Mouse (Mus musculus): ENCODE measurements around the gene Atrx. TPM values are rescaled to one million over a fixed set of nuclear protein-coding genes. Genes with fewer than 3 reads are reported as not detected.

Atrx gene
- total and polyA plus RNA-seq, 2 experiments from 2014 or later, result 85.7 to 106 TPM

DNA sequence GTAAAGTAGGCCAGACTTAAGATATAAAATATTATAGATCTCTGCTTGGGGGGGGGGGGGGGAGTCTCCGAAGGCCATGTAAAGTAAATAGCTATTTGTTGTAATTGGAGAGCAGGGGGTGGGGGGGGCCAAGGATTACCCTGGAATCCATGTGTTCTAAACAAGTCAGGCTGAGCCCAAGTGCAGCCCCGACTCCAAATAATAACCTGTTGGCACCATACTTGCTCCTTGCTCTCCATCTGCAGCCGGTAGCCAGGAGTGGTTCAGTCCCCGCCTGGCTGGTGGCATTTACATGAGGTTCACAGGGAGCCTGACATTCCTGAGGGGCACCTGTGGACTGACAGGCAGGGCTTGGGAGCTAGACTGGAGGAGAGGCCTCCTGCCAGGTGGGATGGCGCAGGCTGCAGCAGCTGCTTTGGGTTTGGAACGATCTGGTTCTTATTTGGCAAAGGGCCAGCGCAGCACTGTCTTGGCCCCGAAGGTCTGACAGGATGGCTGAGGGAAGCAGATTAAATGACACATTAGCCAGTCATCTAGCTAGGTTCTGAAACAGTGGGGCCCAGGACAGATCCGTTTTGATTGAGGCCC lies 161.9 kb downstream of the Atrx start:
- Histone ChIP-seq H3K4me2 (ENCODE audit: low read depth, low read length) (no peak overlapping the region), H3K27ac (ENCODE audit: low read depth) (no peak overlapping the region), H3K4me3 (ENCODE audit: low read depth, low read length) (no peak overlapping the region), H3K4me1 (ENCODE audit: control insufficient read depth, insufficient read depth) (no peaks in the 10 kb centered on the region), H3K36me3 (replicated peaks; ENCODE audit: control insufficient read depth, insufficient read depth, low read length) (no peaks in the 10 kb centered on the region), H3K9ac (replicated peaks; ENCODE audit: low read depth, low read length) (no peak overlapping the region), H3K9me3 (replicated peaks; ENCODE audit: control insufficient read depth, low read length) (no peaks in the 10 kb centered on the region), H3K27me3 (ENCODE audit: control insufficient read depth, insufficient read depth, low read length) (0 out of 2 replicates have a peak, but pooled peaks cover 5% of the 10 kb centered on the region)
- TF ChIP-seq EP300 (IDR thresholded peaks at IDR 0.05; ENCODE audit: low read depth) (no peak), CTCF (IDR thresholded peaks at IDR 0.05; ENCODE audit: low read depth) (no peak)
- WGBS, result 35% methylated on average over 9 of the region's 9 CpGs
- DNase-seq (ENCODE audit: low spot score), result no peak
- no peak for ATAC-seq (ENCODE audit: insufficient read depth, low read depth)

DNA sequence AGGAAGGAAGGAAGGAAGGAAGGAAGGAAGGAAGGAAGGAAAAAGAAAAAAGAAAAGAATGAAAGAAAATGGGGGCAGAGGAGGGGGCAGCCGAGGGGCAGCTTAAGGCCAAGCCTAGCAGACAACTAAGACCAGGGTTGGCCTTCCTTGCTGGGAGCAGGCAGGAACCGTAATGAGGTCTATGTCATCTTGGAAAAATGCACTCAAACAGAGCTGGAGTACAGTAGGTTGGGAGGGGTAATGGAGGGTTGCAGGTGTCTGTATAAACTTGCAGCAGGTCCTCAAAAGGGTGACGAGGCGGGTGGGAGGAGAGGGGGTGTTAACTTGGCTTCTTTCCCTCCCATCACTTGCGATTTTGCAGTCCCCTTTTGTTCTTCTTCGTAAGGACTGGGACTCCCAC lies 163.2 kb downstream of the Atrx start:
- Histone ChIP-seq H3K9me3 (replicated peaks; ENCODE audit: control insufficient read depth, low read length) (no peaks in the 10 kb centered on the region), H3K4me2 (ENCODE audit: low read depth, low read length) (peak overlapping the region; percentile 74; the same call in 1 of the 2 replicates), H3K4me3 (ENCODE audit: low read depth, low read length) (no peak overlapping the region), H3K9ac (replicated peaks; ENCODE audit: low read depth, low read length) (no peak overlapping the region), H3K36me3 (replicated peaks; ENCODE audit: control insufficient read depth, insufficient read depth, low read length) (no peaks in the 10 kb centered on the region), H3K4me1 (ENCODE audit: control insufficient read depth, insufficient read depth) (no peaks in the 10 kb centered on the region), H3K27me3 (ENCODE audit: control insufficient read depth, insufficient read depth, low read length) (0 out of 2 replicates have a peak, but pooled peaks cover 5% of the 10 kb centered on the region), H3K27ac (ENCODE audit: low read depth) (no peak overlapping the region)
- WGBS, result 41% methylated on average over 6 of the region's 6 CpGs
- ATAC-seq (ENCODE audit: insufficient read depth, low read depth), result no peak
- TF ChIP-seq EP300 (IDR thresholded peaks at IDR 0.05; ENCODE audit: low read depth), result no peak
- no peak for TF ChIP-seq CTCF (IDR thresholded peaks at IDR 0.05; ENCODE audit: low read depth)
- no peak for DNase-seq (ENCODE audit: low spot score)

- peak overlapping the region; percentile 53 for H3K27ac ChIP-seq (ENCODE audit: low read depth)
- TF ChIP-seq EP300 (IDR thresholded peaks at IDR 0.05; ENCODE audit: low read depth) (no peak), CTCF (IDR thresholded peaks at IDR 0.05; ENCODE audit: low read depth) (no peak)
Measured at GRCm38 (mm10) chrX:105765005-105765706, 164.0 kb downstream of the Atrx start.

GRCm38 (mm10) chrX:105764162-105765004 lies 164.8 kb downstream of the Atrx start, which contains the start of gene Fgf16:
Gene Fgf16 (plus strand): TSS chrX:105764279.
- WGBS, result 17% methylated on average over 43 of the region's 86 CpGs
- 0 out of 2 replicates have a peak, but pooled peaks cover 5% of the 10 kb centered on the region for H3K27me3 ChIP-seq (ENCODE audit: control insufficient read depth, insufficient read depth, low read length)
- H3K36me3 ChIP-seq (replicated peaks; ENCODE audit: control insufficient read depth, insufficient read depth, low read length), result no peaks in the 10 kb centered on the region
- TF ChIP-seq EP300 (IDR thresholded peaks at IDR 0.05; ENCODE audit: low read depth) (no peak), CTCF (IDR thresholded peaks at IDR 0.05; ENCODE audit: low read depth) (no peak)
- no peaks in the 10 kb centered on the region for H3K4me1 ChIP-seq (ENCODE audit: control insufficient read depth, insufficient read depth)
- H3K9ac ChIP-seq (replicated peaks; ENCODE audit: low read depth, low read length), result peak within 1 kb of the TSS; percentile 60
- peak within 1 kb of the TSS; percentile 74 for H3K4me2 ChIP-seq (ENCODE audit: low read depth, low read length)
- no peaks in the 10 kb centered on the region for H3K9me3 ChIP-seq (replicated peaks; ENCODE audit: control insufficient read depth, low read length)
- peak; percentile 32; the same call in 1 of the 2 replicates for ATAC-seq (ENCODE audit: insufficient read depth, low read depth)
- H3K4me3 ChIP-seq (ENCODE audit: low read depth, low read length), result peak within 1 kb of the TSS; percentile 61
- H3K27ac ChIP-seq (ENCODE audit: low read depth), result peak within 1 kb of the TSS; percentile 53
- no peak for DNase-seq (ENCODE audit: low spot score)

More at GRCm38 (mm10) chrX:105765005-105765706, 164.0 kb downstream of the Atrx start:
- H3K9ac ChIP-seq (replicated peaks; ENCODE audit: low read depth, low read length), result peak overlapping the region; percentile 60
- H3K27me3 ChIP-seq (ENCODE audit: control insufficient read depth, insufficient read depth, low read length), result 0 out of 2 replicates have a peak, but pooled peaks cover 5% of the 10 kb centered on the region
- H3K4me1 ChIP-seq (ENCODE audit: control insufficient read depth, insufficient read depth), result no peaks in the 10 kb centered on the region
- WGBS, result 23% methylated on average over 29 of the region's 36 CpGs
- DNase-seq (ENCODE audit: low spot score) (no peak), ATAC-seq (ENCODE audit: insufficient read depth, low read depth) (peak; percentile 32; the same call in 1 of the 2 replicates)
- peak overlapping the region; percentile 61 for H3K4me3 ChIP-seq (ENCODE audit: low read depth, low read length)
- H3K4me2 ChIP-seq (ENCODE audit: low read depth, low read length), result peak overlapping the region; percentile 74
- H3K9me3 ChIP-seq (replicated peaks; ENCODE audit: control insufficient read depth, low read length), result no peaks in the 10 kb centered on the region
- no peaks in the 10 kb centered on the region for H3K36me3 ChIP-seq (replicated peaks; ENCODE audit: control insufficient read depth, insufficient read depth, low read length)

- Histone ChIP-seq H3K4me2 (ENCODE audit: low read depth, low read length) (peak overlapping the region; percentile 74), H3K27ac (ENCODE audit: low read depth) (0 out of 2 replicates have a peak overlapping the region, but pooled peaks have one; percentile 7), H3K27me3 (ENCODE audit: control insufficient read depth, insufficient read depth, low read length) (0 out of 2 replicates have a peak, but pooled peaks cover 5% of the 10 kb centered on the region), H3K36me3 (replicated peaks; ENCODE audit: control insufficient read depth, insufficient read depth, low read length) (no peaks in the 10 kb centered on the region), H3K9ac (replicated peaks; ENCODE audit: low read depth, low read length) (peak overlapping the region; percentile 60), H3K9me3 (replicated peaks; ENCODE audit: control insufficient read depth, low read length) (no peaks in the 10 kb centered on the region), H3K4me3 (ENCODE audit: low read depth, low read length) (peak overlapping the region; percentile 61), H3K4me1 (ENCODE audit: control insufficient read depth, insufficient read depth) (no peaks in the 10 kb centered on the region)
- DNase-seq (ENCODE audit: low spot score) (no peak), ATAC-seq (ENCODE audit: insufficient read depth, low read depth) (no peak)
- 10% methylated on average over 20 of the region's 20 CpGs for WGBS
- TF ChIP-seq CTCF (IDR thresholded peaks at IDR 0.05; ENCODE audit: low read depth), result no peak
- TF ChIP-seq EP300 (IDR thresholded peaks at IDR 0.05; ENCODE audit: low read depth), result no peak
Measured at GRCm38 (mm10) chrX:105763612-105764011, 165.6 kb downstream of the Atrx start.

All from heart, postnatal 0 days (tissue).